Mouse (Mus musculus) lung, embryonic 14.5 days (tissue): ENCODE data around the gene Itsn1. TPM values are rescaled to one million over a fixed set of nuclear protein-coding genes. Genes with fewer than 3 reads are reported as not detected.

Source experiments
- ATAC-seq: fragments of 200-750 bp; cut with Nextera tagmentation; 2 replicates; pipeline ENCODE4 v1.8.0; 2017; ENCODE audit warnings: mild to moderate bottlenecking, moderate TSS enrichment, moderate library complexity; ENCODE audit not compliant: insufficient read depth
- DNase-seq: peaks from one replicate; pipeline ENCODE4 v3.0.0-alpha.2; 2015
- H3K27ac ChIP-seq: fragments of 300-500 bp; sonication (generic); 2 replicates; pipeline ENCODE4 v1.5.1; 2014; ENCODE audit warnings: low read depth, mild to moderate bottlenecking, moderate library complexity
- H3K27me3 ChIP-seq: fragments of 300-500 bp; sonication (generic); 2 replicates; pipeline ENCODE4 v1.6.1; 2014; ENCODE audit warnings: low read length, control low read depth; ENCODE audit not compliant: insufficient read depth
- H3K36me3 ChIP-seq: fragments of 300-500 bp; sonication (generic); 2 replicates; pipeline ENCODE4 v1.6.1; 2014; ENCODE audit warnings: control low read depth; ENCODE audit not compliant: insufficient read depth
- H3K4me1 ChIP-seq: fragments of 300-500 bp; sonication (generic); 2 replicates; pipeline ENCODE4 v1.6.1; 2014; ENCODE audit warnings: antibody characterized with exemption, control low read depth; ENCODE audit not compliant: insufficient read depth
- H3K4me2 ChIP-seq: fragments of 300-500 bp; sonication (generic); 2 replicates; pipeline ENCODE4 v1.6.1; 2014; ENCODE audit warnings: mild to moderate bottlenecking
- H3K4me3 ChIP-seq: fragments of 300-500 bp; sonication (generic); 2 replicates; pipeline ENCODE4 v1.5.1; 2014; ENCODE audit warnings: low read depth, low read length
- H3K9ac ChIP-seq: fragments of 300-500 bp; sonication (generic); 2 replicates; pipeline ENCODE4 v1.6.1; 2014
- H3K9me3 ChIP-seq: fragments of 300-500 bp; sonication (generic); 2 replicates; pipeline ENCODE4 v1.6.1; 2016; ENCODE audit warnings: low read depth, low read length, control low read depth
- CTCF ChIP-seq: IDR thresholded peaks from 2 replicates; pipeline ENCODE4 v1.5.1; 2016; ENCODE audit warnings: antibody characterized with exemption, low read depth
- WGBS: fragments of 180-500 bp; shearing (Covaris S2); extraction: QIAGEN DNeasy Blood & Tissue Kit; methylation state at CpG from one replicate; pipeline ENCODE4 v1.1.7; 2014; 5-methylcytosine and 5-hydroxymethylcytosine counted together
- microRNA-seq: library from miRNA; unstranded; fragments of <30 nt; microRNA quantifications from one replicate; pipeline ENCODE4, GENCODE M21; 2016; ENCODE audit warnings: borderline number of aligned reads
- polyA plus RNA-seq: library from polyadenylated mRNA; unstranded; fragments of >200 nt; fragmentation: Nextera tagmentation; extraction: Ambion mirVana; gene quantifications from 2 replicates; pipeline ENCODE4 v1.2.1, GENCODE M21; 2014

Gene Itsn1
- polyA plus RNA-seq, 1 experiment from 2014 or later, result 25.4 TPM

DNA sequence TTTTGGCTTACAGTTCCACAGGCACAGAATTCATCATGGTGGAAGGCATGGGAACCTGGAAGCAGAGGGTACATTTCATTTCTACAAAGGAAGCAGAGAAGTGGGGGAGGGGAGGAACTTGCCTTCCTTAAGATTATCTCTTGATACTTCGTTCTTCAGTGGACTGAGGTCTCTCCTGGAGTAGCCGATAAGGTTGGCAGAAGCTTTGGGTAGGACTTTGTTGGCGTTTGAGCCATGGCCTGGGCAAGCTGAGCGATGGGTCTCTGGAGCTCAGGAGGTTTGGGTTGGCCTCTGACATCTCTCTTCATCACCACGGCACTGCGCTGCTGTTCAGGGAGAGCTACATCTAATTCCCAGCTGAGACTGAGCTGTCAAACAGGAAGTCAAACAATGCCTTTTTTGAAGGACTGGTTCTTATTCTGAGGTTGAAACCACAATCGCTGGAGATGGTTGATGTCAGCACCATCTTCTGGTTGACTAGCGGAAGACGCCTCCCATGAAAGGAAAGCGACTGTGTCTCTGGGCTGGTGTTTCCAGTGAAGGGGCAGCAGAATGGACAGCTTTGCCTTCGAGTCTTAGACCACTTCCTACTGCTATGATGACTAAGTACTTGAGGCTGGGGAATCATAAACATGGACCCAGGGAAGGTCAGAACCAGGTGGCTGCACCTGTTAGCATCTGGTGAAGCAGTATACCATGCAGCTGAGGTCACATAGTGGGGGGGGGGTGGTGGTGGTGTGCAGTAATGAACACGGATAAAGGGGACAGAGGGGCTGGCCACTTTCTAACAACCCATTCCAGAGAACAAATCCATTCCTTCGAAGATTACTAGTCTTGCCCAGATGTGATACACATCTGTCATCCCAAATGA, 235.5 kb downstream of the Itsn1 start:
- DNase-seq, result no peak
- H3K36me3 ChIP-seq, result no peaks in the 10 kb centered on the region
- H3K4me2 ChIP-seq, result no peak overlapping the region
- no peak for ATAC-seq
- no peak overlapping the region for H3K9ac ChIP-seq
- no peak for TF ChIP-seq CTCF
- H3K4me3 ChIP-seq, result no peak overlapping the region
- H3K27me3 ChIP-seq, result no peaks in the 10 kb centered on the region
- H3K9me3 ChIP-seq, result no peaks in the 10 kb centered on the region
- H3K27ac ChIP-seq, result no peak overlapping the region
- H3K4me1 ChIP-seq, result peaks cover 4% of the 10 kb centered on the region; the same call in 1 of the 2 replicates
- 77% methylated on average over 13 of the region's 13 CpGs for WGBS

DNA sequence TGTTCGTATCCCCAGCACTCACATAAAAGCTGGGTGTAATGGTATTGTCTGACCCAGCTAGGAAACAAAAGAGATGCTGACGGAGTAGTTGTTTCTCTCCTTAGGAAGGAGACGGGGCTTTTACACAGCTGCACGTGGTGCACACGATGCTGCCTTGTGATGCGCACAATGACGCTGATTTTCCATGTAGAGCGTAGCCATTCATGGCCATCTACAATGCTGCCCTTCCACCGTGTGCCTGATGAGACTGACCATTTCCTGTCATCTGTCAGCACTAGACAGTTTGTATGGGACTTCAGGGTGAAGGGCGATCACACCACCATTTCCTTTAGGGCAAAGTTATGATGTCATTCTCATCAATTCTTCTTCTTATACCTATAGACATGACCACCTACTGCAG, 239.6 kb downstream of the Itsn1 start:
- Histone ChIP-seq H3K9ac (no peak overlapping the region), H3K27ac (no peak overlapping the region), H3K27me3 (no peaks in the 10 kb centered on the region), H3K4me2 (no peak overlapping the region), H3K4me1 (0 out of 2 replicates have a peak, but pooled peaks cover 8% of the 10 kb centered on the region), H3K9me3 (no peaks in the 10 kb centered on the region), H3K36me3 (no peaks in the 10 kb centered on the region), H3K4me3 (no peak overlapping the region)
- ATAC-seq (no peak), DNase-seq (peak; percentile 17)
- WGBS, result 69% methylated on average over 10 of the region's 10 CpGs
- no peak for TF ChIP-seq CTCF

DNA sequence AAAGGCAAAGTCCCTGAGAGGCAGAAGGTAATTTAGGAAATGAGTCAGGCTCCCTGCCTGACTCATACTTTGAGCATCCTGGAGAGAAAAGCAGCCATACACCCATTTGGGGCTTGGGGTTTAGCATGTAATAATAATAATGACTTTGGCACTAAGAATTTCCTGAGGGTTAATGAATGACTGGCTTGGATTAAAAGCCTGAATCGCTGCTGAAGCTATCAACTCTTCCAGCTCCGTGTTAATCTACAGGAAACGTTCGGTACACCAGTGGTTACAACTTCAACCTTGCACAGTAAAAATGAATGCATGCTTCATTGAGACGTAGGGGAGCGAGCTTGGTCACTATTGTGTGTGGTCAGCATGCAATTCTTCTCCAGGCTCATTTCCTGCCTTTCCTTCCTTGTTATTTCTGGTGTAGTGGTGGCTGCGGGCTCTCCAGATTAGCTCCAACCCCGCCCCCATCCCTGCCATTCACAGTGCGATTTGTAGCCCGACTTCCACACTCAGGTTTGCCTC, 240.5 kb downstream of the Itsn1 start:
- Histone ChIP-seq H3K27me3 (no peaks in the 10 kb centered on the region), H3K9ac (no peak overlapping the region), H3K4me1 (0 out of 2 replicates have a peak, but pooled peaks cover 8% of the 10 kb centered on the region), H3K4me2 (no peak overlapping the region), H3K9me3 (no peaks in the 10 kb centered on the region), H3K4me3 (no peak overlapping the region), H3K36me3 (no peaks in the 10 kb centered on the region), H3K27ac (peak overlapping the region; percentile 60)
- WGBS, result 44% methylated on average over 10 of the region's 10 CpGs
- peak; percentile 39; the same call in 1 of the 2 replicates for ATAC-seq
- no peak for TF ChIP-seq CTCF
- peak; percentile 50 for DNase-seq

Small RNA genes lying within 50 kb of the gene (microRNA-seq; reads per million reads assigned to microRNA genes)
- gene Gm27773, result not detected

Other genes with a start within 250 kb of the Itsn1 start
- gene Ifnar1, start 244.0 kb upstream of the Itsn1 start, polyA plus RNA-seq, result 73.3 and 73.6 TPM in 2 replicates
- gene Ifngr2, start 182.2 kb upstream of the Itsn1 start, polyA plus RNA-seq, result 47.7 and 52.1 TPM in 2 replicates
- 33.1 and 37.2 TPM in 2 replicates for gene Tmem50b, start 131.5 kb upstream of the Itsn1 start, polyA plus RNA-seq
- 2.5 and 2.7 TPM in 2 replicates for gene Dnajc28, start 110.3 kb upstream of the Itsn1 start, polyA plus RNA-seq
- 113 and 129 TPM in 2 replicates for gene Gart, start 82.3 kb upstream of the Itsn1 start, polyA plus RNA-seq
- gene Son, start 81.8 kb upstream of the Itsn1 start, polyA plus RNA-seq, result 149 and 155 TPM in 2 replicates
- gene Donson, start 40.5 kb upstream of the Itsn1 start, polyA plus RNA-seq, result 34.4 and 35.9 TPM in 2 replicates
- 69.7 and 74.5 TPM in 2 replicates for gene Cryzl1, start 306 bp upstream of the Itsn1 start, polyA plus RNA-seq